Mouse (Mus musculus): ENCODE measurements at regions not wholly inside any gene's neighbourhood (a gene's known extent, or its start where the extent isn't known, plus 50 kb on each side); places are given as distances from the start of the nearest gene placed in this dataset.

GRCm38 (mm10) chr1:41960982-41961381 is 734.6 kb upstream of the Pou3f3 start:
- no peak for TF ChIP-seq CTCF (IDR thresholded peaks at IDR 0.05; ENCODE audit: control insufficient read depth, insufficient read depth, insufficient read length)
- TF ChIP-seq MYOG (IDR thresholded peaks at IDR 0.05; ENCODE audit: control insufficient read depth, extremely low read depth, insufficient read length): no peak
- no peak for TF ChIP-seq USF1 (IDR thresholded peaks at IDR 0.05; ENCODE audit: low read depth)
- no peak for TF ChIP-seq CEBPB (IDR thresholded peaks at IDR 0.05; ENCODE audit: low read depth)

Measured in C2C12 (cell line).